Mouse (Mus musculus): Measurements from ENCODE around the gene Sertad4. TPM values are rescaled to one million over a fixed set of nuclear protein-coding genes. Genes with fewer than 3 reads are reported as not detected.

The Sertad4 gene
- total and polyA plus RNA-seq, 3 experiments = 3.3 to 4.1 (median 3.9) TPM

DNA sequence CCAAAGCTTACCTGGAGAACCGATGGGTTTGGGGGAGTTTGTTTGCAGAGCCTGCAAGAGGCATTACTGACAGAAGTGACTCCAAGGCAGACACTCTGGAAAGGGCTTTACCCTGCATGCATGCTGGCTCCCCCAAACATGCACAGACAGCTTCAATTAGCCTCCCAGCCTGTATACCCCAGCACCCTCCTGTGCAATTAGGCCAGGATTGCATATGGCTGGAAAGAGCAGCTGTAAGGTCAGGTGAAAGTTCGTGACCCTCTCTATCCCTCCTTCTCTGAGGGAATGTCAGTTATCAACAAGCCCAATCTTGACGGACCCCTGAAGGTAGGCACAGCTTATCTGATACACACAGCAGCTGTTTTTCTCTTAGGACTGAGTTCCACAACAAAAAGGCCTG is 40.9 kb downstream of the Sertad4 start:
- H3K27ac ChIP-seq = no peak overlapping the region
- intact Hi-C loops (cut with DNase I) = no loop called here
- no peak overlapping the region for H3K4me3 ChIP-seq
- DNase-seq = no peak
- peaks cover 2% of the 10 kb centered on the region; the same call in 1 of the 2 replicates for H3K4me1 ChIP-seq (ENCODE audit: control insufficient read depth, insufficient read depth, low read length)
- WGBS = 73% methylated on average over 3 of the region's 3 CpGs
- H3K36me3 ChIP-seq (ENCODE audit: control insufficient read depth, insufficient read depth, low read length) = no peaks in the 10 kb centered on the region
- no peak overlapping the region for H3K9ac ChIP-seq (ENCODE audit: low read depth, low read length)
- no peak for TF ChIP-seq EP300 (IDR thresholded peaks at IDR 0.05; ENCODE audit: insufficient read depth, low read depth, low read length)
- no peak for TF ChIP-seq CTCF (IDR thresholded peaks at IDR 0.05)
- TF ChIP-seq POLR2A (IDR thresholded peaks at IDR 0.05; ENCODE audit: insufficient read depth, low read depth, low read length) = no peak
- H3K27me3 ChIP-seq (ENCODE audit: control insufficient read depth, insufficient read depth, low read length) = no peaks in the 10 kb centered on the region
- H3K79me2 ChIP-seq (replicated peaks; ENCODE audit: control insufficient read depth, insufficient read depth, low read length) = no peaks in the 10 kb centered on the region

DNA sequence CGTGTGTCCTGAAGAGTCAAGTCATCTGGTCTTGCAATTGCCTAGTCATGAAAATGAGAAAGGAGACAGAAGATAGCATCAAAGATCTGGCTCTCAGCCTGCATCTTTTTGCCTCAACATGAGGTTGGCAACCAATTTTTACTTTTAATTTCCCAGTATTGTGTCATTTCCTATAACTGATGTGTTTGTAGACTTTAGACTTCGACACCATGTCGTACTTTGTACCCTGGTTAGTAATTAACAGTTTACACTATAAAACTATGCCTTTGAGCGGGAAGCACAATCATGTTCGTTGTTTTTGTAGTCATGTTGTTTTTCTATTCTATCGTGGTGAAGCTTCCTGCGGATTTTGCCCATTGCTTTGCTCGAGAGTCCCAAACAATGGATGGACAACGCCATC is 42.8 kb downstream of the Sertad4 start:
- no peak overlapping the region for H3K9ac ChIP-seq (ENCODE audit: low read depth, low read length)
- no peaks in the 10 kb centered on the region for H3K36me3 ChIP-seq (ENCODE audit: control insufficient read depth, insufficient read depth, low read length)
- no peak overlapping the region for H3K4me3 ChIP-seq
- 80% methylated on average over 9 of the region's 9 CpGs for WGBS
- H3K4me1 ChIP-seq (ENCODE audit: control insufficient read depth, insufficient read depth, low read length) = peaks cover 2% of the 10 kb centered on the region; the same call in 1 of the 2 replicates
- no peaks in the 10 kb centered on the region for H3K79me2 ChIP-seq (replicated peaks; ENCODE audit: control insufficient read depth, insufficient read depth, low read length)
- no peak for TF ChIP-seq EP300 (IDR thresholded peaks at IDR 0.05; ENCODE audit: insufficient read depth, low read depth, low read length)
- no peak for TF ChIP-seq POLR2A (IDR thresholded peaks at IDR 0.05; ENCODE audit: insufficient read depth, low read depth, low read length)
- no peak overlapping the region for H3K27ac ChIP-seq
- no peaks in the 10 kb centered on the region for H3K27me3 ChIP-seq (ENCODE audit: control insufficient read depth, insufficient read depth, low read length)
- intact Hi-C loops (cut with DNase I) = no loop called here
- DNase-seq = no peak

DNA sequence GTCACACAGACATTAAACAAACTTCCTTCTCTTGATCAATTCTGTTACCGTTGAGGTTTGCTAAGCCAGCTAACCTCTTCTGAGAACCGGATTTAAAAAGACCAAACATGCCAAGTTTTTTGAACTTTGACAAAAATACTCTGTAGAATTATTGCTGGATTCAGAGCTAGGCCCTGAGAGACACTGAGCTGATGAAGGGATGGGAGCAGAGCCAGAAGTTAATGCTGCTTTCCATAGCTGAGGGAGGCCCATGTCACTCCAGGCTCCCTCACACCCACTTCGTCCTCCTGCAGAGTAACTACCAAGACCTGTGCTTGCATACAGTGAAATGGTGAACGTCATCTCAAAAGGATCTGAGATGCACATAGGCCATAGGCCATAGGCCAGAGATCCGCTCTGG is 43.3 kb downstream of the Sertad4 start:
- DNase-seq = no peak
- Histone ChIP-seq H3K4me1 (ENCODE audit: control insufficient read depth, insufficient read depth, low read length) (peaks cover 2% of the 10 kb centered on the region; the same call in 1 of the 2 replicates), H3K79me2 (replicated peaks; ENCODE audit: control insufficient read depth, insufficient read depth, low read length) (no peaks in the 10 kb centered on the region), H3K27ac (no peak overlapping the region), H3K9ac (ENCODE audit: low read depth, low read length) (no peak overlapping the region), H3K4me3 (no peak overlapping the region), H3K27me3 (ENCODE audit: control insufficient read depth, insufficient read depth, low read length) (no peaks in the 10 kb centered on the region), H3K36me3 (ENCODE audit: control insufficient read depth, insufficient read depth, low read length) (no peaks in the 10 kb centered on the region)
- intact Hi-C loops (cut with DNase I) = no loop called here
- TF ChIP-seq CTCF (IDR thresholded peaks at IDR 0.05) (no peak), EP300 (IDR thresholded peaks at IDR 0.05; ENCODE audit: insufficient read depth, low read depth, low read length) (no peak), POLR2A (IDR thresholded peaks at IDR 0.05; ENCODE audit: insufficient read depth, low read depth, low read length) (no peak)
- 55% methylated on average over 5 of the region's 5 CpGs for WGBS

DNA sequence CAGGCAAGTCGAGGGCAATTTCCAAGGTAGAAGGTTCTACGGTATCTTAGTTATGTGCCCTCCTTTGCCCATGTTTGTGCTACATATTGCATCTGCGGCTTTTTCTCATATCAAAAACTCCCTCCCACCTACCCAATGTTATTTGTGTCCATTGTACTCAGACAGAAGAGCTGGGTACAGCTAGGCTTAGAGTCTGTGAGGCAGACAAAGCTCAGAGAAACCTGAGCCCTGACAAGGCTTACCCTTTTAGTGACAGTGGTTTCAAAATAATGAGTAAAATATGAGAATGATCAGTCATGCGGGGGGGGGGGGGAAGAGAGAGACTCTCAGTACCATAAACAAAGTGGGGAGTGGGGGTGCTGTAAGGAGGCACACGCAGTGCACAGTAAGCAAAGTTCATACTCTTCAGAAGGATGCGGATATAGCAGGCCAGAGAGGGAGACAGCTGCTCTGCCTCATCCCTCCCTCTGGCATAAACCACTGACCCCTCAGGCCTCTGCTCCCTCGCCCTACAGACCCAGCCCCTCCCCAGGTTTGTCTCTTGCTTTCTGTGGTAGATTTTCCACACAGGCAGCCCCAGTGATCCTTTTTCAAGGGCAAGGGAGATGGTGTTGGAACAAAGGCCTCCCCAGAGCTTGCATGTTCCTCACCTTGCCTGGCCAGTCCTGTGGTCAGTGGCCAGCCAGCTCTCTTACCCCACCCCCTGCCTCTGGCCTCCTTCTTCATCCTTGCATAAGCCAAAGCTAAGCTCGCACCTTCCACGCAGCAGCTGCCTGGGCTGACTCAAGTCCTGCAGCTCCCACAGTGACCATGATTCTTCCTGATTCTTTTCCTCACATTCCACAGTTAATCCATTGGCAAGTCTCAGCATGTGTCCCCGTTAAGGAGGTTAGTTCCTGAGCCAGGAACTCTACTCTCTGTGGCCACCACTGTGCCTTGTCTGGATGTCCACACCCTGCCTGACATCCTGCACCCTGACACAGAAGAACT is 49.1 kb downstream of the Sertad4 start:
- Histone ChIP-seq H3K79me2 (replicated peaks; ENCODE audit: control insufficient read depth, insufficient read depth, low read length) (no peaks in the 10 kb centered on the region), H3K4me1 (ENCODE audit: control insufficient read depth, insufficient read depth, low read length) (peaks cover 5% of the 10 kb centered on the region), H3K27ac (peak overlapping the region; percentile 60), H3K36me3 (ENCODE audit: control insufficient read depth, insufficient read depth, low read length) (no peaks in the 10 kb centered on the region), H3K27me3 (ENCODE audit: control insufficient read depth, insufficient read depth, low read length) (no peaks in the 10 kb centered on the region), H3K4me3 (no peak overlapping the region), H3K9ac (ENCODE audit: low read depth, low read length) (no peak overlapping the region)
- WGBS = 63% methylated on average over 10 of the region's 10 CpGs
- peak; percentile 42 to 46 for DNase-seq
- TF ChIP-seq CTCF (IDR thresholded peaks at IDR 0.05) (no peak), EP300 (IDR thresholded peaks at IDR 0.05; ENCODE audit: insufficient read depth, low read depth, low read length) (peak; percentile 78; the same call in 1 of the 2 replicates)
- intact Hi-C loops (cut with DNase I) = no loop called here

DNA sequence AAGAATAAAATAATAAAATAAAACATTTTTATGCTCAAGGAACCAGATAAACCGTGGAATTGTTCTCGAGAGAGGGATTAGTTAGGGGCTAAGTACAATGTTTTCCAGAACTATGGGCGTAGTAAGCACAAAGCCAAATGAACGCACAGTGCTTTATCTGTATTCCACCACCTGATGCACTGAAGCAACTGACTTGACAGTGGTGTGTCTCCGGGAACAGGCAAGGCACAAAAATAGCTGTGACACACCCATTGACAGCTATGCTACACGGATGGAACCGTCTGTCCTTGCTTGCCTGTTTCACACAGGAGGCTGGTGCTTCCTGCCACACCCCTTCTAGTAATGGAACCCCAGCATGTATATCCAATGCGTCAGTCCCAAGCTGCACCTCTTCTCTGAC is 55.2 kb downstream of the Sertad4 start:
- H3K4me1 ChIP-seq (ENCODE audit: control insufficient read depth, insufficient read depth, low read length) = peaks cover 8% of the 10 kb centered on the region
- H3K9ac ChIP-seq (ENCODE audit: low read depth, low read length) = no peak overlapping the region
- H3K4me3 ChIP-seq = no peak overlapping the region
- TF ChIP-seq EP300 (IDR thresholded peaks at IDR 0.05; ENCODE audit: insufficient read depth, low read depth, low read length) = no peak
- TF ChIP-seq POLR2A (IDR thresholded peaks at IDR 0.05; ENCODE audit: insufficient read depth, low read depth, low read length) = no peak
- no peak for TF ChIP-seq CTCF (IDR thresholded peaks at IDR 0.05)
- WGBS = 65% methylated on average over 8 of the region's 8 CpGs
- H3K27ac ChIP-seq = no peak overlapping the region
- H3K27me3 ChIP-seq (ENCODE audit: control insufficient read depth, insufficient read depth, low read length) = no peaks in the 10 kb centered on the region
- no peak for DNase-seq
- H3K36me3 ChIP-seq (ENCODE audit: control insufficient read depth, insufficient read depth, low read length) = no peaks in the 10 kb centered on the region
- intact Hi-C loops (cut with DNase I) = no loop called here
- no peaks in the 10 kb centered on the region for H3K79me2 ChIP-seq (replicated peaks; ENCODE audit: control insufficient read depth, insufficient read depth, low read length)

All from heart, adult 2 months (tissue).